Mouse (Mus musculus) kidney, postnatal 10 days (tissue): ENCODE results near the gene Mbtps1.
A peak's percentile ranks its signal among the peaks of the same experiment; 100 is the strongest.

Source experiments
- DNase-seq: peaks from one replicate; pipeline ENCODE4 v3.0.0; 2021; ENCODE audit warnings: mixed read lengths

The Mbtps1 gene

GRCm38 (mm10) chr8:119557821-119558602 lies 523 bp downstream of the Mbtps1 start:
- DNase-seq, result peak; percentile 90

GRCm38 (mm10) chr8:119557132-119557531 lies 1.4 kb downstream of the Mbtps1 start:
- no peak for DNase-seq

- DNase-seq, result no peak
Measured at GRCm38 (mm10) chr8:119555861-119556260, 2.7 kb downstream of the Mbtps1 start.

DNA sequence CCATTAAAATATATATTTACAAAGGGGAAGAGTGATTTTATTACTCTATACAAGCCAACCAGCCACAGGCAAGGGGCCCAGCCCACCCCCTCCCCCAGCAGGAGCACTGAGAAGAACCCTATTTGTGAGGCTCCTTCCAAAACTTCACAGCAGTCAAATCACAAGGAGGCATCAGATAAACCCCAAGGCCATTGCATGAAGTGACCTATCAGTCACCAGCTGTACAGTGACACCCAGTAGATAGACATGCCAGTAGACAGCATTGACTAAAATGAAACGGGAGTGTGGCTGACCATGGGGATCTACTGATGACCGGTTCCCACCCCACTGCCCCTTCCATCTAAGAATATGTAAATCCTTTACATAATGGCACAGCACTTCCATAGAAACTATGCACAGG lies 5.6 kb downstream of the Mbtps1 start:
- no peak for DNase-seq

DNA sequence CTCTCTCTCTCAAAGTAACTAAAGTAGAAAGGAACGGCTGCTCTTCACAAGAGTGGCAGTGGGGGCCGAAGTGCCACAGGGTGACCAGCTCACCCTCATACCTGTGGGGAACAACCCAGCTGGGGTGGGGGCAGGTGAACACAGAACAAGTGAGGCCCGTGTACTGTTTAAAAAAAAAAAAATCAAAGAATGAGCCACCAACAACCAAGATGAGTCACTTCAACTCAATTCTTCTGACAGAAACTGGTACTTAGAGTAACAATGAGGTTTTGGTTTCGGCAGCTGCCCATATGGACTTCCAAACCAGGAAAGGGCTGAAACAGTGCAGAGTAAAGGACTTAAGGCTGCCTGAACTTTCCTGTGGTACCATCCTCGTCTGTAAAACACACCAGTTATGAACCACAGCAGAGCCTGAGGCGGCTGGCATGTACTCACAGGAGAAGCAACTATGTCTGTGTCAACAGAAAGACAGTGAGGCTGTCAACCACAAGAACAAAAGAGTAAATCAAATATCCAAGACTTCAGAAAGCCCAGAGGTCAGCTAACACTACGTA lies 9.9 kb downstream of the Mbtps1 start:
- no peak for DNase-seq

DNA sequence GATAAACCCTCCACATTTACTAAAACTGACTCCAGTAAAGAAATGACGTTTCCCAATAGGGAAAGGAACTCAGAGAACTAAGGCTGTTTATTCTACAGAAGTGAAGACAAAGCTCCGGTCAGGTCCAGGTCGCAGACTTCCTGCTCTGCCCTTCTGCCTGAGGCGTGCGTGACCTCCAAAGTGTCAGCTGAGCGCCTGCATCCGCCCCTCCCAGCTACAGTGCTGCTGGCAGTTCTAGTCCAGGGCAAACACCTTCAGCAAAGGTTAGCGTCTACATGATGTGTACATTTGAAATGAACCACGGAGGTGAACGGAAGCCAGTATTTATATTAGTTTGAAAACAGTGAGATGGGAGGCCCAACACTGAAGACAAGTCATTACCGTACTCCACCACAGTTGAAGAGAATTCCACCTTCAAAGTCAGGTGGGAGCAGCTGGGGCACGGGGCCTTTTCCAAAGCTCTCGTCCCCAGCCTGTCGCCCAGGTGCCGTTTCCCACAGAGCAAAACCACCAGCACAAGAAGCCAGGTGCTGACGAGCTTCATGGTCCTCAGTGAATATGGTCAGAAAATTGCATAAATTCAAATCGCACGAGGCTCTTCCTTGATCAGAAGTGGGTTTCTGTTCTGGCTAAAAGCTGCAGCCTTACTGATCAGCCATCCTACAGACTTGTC lies 11.4 kb downstream of the Mbtps1 start:
- peak; percentile 49 for DNase-seq

GRCm38 (mm10) chr8:119545791-119546190 lies 12.7 kb downstream of the Mbtps1 start:
- no peak for DNase-seq

- no peak for DNase-seq
Measured at GRCm38 (mm10) chr8:119545180-119545579, 13.4 kb downstream of the Mbtps1 start.

GRCm38 (mm10) chr8:119544606-119545005 lies 13.9 kb downstream of the Mbtps1 start:
- DNase-seq, result no peak

- DNase-seq, result no peak
Measured at GRCm38 (mm10) chr8:119531973-119532372, 26.6 kb downstream of the Mbtps1 start.

DNA sequence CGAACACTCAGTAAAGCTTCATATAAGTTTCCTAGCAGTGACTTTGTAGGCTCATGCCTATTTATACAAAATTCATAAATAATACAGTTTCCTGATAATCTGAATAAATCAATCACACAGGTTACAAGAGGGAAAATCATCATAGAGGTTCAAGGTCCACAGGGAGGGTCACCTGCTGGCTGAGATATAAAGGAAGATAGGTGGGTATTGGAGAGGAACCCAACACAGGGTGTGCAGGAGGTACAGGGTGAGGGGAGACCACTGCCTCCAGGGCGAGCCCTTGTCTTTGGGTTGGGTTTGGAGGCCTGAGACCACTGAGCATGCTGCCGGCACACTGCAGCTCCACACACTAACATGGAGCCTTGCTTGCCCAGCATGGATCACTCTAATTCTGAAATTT lies 27.1 kb downstream of the Mbtps1 start:
- no peak for DNase-seq

DNA sequence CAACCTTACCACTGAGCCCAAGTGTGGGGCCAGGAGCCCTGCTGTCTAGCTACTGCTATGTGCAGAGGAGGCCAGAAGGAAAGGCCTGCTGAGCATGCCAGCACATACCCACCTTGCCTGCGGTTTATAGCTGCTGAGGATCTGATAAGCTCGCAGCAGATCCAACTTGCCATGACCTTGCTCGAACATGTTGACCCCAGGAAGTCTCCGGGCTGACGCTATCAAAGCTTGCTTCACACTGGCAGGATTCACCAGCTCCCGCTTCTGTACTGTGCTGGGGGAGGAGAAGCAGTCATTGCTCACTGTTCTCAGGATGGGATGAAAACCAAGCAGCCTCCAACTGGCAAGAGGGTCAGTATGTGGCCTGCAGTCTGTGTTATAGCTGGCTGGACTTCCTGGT lies 27.6 kb downstream of the Mbtps1 start:
- no peak for DNase-seq

DNA sequence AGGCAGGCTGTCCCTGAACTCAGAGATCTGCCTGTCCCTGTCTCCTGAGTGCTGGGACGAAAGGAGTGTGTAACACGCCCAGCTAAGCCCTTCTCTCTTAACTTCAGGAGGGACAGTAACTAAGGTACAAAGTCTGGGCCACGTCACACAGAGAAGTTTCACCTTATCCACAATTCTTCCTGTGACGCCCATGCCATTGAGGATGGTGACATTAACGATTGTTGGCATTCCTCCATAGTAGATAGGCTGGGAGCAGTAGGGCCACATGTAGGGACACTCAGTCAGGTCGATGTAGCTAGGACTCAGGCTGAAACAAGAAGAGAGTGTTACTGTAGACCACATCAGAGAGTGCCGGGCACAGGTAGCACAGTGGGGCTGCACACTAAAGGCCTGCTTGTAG lies 29.8 kb downstream of the Mbtps1 start:
- DNase-seq, result no peak

- no peak for DNase-seq
Measured at GRCm38 (mm10) chr8:119520102-119520501, 38.4 kb downstream of the Mbtps1 start.

GRCm38 (mm10) chr8:119516674-119517073 lies 41.9 kb downstream of the Mbtps1 start:
- no peak for DNase-seq

GRCm38 (mm10) chr8:119515767-119516166 lies 42.8 kb downstream of the Mbtps1 start:
- DNase-seq, result no peak

- no peak for DNase-seq
Measured at GRCm38 (mm10) chr8:119514940-119515339, 43.6 kb downstream of the Mbtps1 start.

- DNase-seq, result no peak
Measured at GRCm38 (mm10) chr8:119513405-119513804, 45.1 kb downstream of the Mbtps1 start.

- no peak for DNase-seq
Measured at GRCm38 (mm10) chr8:119511722-119512121, 46.8 kb downstream of the Mbtps1 start.

DNA sequence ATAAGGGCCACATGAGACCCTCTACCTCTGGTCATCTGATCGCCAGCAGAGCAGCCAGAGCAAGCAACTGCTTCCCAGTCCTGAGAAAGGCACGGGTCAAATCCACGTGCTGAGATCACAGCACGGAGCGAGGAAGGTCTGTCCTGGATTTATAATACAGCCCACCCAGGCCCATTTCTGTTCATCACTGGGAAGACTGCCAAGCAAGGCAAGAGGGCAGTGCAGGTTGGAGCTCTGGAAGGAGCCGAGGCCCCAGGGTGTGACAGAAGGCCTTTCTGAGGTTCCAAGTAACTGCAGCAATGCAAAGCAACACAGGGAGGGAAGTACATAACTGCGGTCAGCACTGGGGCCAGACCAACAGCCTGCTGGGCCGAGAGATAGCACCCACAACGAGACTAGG lies 48.1 kb downstream of the Mbtps1 start:
- DNase-seq, result no peak

DNA sequence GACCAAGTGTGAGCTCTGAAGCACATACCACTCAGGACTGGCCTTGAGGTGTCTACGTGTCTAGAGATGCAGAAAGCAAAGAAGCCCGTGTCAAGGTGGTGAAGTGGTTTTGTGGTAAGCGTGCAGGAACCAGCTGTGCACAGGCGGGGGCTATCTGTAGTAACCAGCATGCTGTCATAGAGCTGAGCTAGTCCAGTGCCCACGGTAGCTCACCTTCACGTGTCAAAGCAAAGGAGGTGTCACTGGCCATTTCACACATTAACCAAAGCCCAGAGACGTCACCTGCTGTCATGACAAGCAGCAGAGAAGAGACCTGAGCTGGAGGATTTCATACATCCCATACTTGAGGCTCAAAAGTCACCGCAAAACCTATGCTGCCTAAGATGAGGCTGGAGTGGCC lies 52.4 kb downstream of the Mbtps1 start:
- DNase-seq, result no peak

DNA sequence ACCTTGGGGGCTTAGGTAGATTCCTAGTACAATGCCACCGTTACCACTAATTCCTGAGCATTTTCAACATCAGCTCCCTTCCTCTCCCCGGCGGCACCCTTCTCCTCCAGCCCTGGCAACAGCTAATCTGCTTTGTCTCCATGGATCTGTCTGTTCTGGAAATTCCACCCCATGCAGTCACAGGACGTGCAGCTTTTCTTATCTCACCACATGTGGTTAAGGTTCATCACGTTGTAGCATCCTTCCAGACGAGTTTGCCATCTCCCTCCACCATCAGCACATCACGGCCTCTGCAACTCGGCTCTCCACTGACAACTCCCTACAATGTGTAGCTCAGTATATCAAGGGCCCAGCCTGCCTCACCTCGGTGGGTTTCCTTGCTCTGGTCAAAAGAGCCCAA lies 53.0 kb downstream of the Mbtps1 start:
- no peak for DNase-seq

GRCm38 (mm10) chr8:119503191-119503767 lies 55.3 kb downstream of the Mbtps1 start:
- no peak for DNase-seq

- no peak for DNase-seq
Measured at GRCm38 (mm10) chr8:119502111-119502510, 56.4 kb downstream of the Mbtps1 start.
